25 mouse cellular contexts compared by ENCODE assay signal in genomic region chr7:43843801-43844200, GRCm38 (mm10). TPM values are rescaled to one million over a fixed set of nuclear protein-coding genes. Genes with fewer than 3 reads are reported as not detected.
DNase-seq lines count a peak whose midpoint lies in the region; ATAC-seq and TF ChIP-seq lines count a peak whose summit lies in the region.
"Had no signal": no experiment of that assay in that cellular context is flagged by ENCODE, and none has a peak within 500 bp of the region (broad histone marks: within the 10 kb centered on the region; RNA-seq: fewer than 3 reads in every experiment).

No protein-coding gene starts in this region.

- no peak overlapping the region for H3K4me2 ChIP-seq in embryonic facial prominence, embryonic 12.5 days (replicated peaks)
- H3K4me2 ChIP-seq in stomach, embryonic 16.5 days (ENCODE audit: low read depth, low read length), result no peak overlapping the region
- no peak overlapping the region for H3K4me2 ChIP-seq in stomach, postnatal 0 days (replicated peaks; ENCODE audit: low read depth)
- no peak overlapping the region for H3K4me2 ChIP-seq in embryonic facial prominence, embryonic 15.5 days (replicated peaks)
- H3K4me2 ChIP-seq: embryonic facial prominence, embryonic 13.5 days; forebrain, embryonic 13.5 days; forebrain, embryonic 15.5 days had no signal

- H3K4me1 ChIP-seq in embryonic facial prominence, embryonic 12.5 days, result no peaks in the 10 kb centered on the region
- H3K4me1 ChIP-seq in embryonic facial prominence, embryonic 10.5 days, result no peaks in the 10 kb centered on the region
- no peaks in the 10 kb centered on the region for H3K4me1 ChIP-seq in stomach, embryonic 16.5 days (ENCODE audit: control insufficient read depth, insufficient read depth, low read length)
- no peaks in the 10 kb centered on the region for H3K4me1 ChIP-seq in stomach, postnatal 0 days (replicated peaks; ENCODE audit: control insufficient read depth, insufficient read depth)
- no peaks in the 10 kb centered on the region for H3K4me1 ChIP-seq in embryonic facial prominence, embryonic 15.5 days
- H3K4me1 ChIP-seq: embryonic facial prominence, embryonic 13.5 days; forebrain, embryonic 13.5 days; forebrain, embryonic 15.5 days had no signal

- H3K36me3 ChIP-seq in embryonic facial prominence, embryonic 12.5 days, result no peaks in the 10 kb centered on the region
- H3K36me3 ChIP-seq in embryonic facial prominence, embryonic 10.5 days (replicated peaks), result no peaks in the 10 kb centered on the region
- no peaks in the 10 kb centered on the region for H3K36me3 ChIP-seq in stomach, embryonic 16.5 days (ENCODE audit: control insufficient read depth, insufficient read depth, low read length)
- no peaks in the 10 kb centered on the region for H3K36me3 ChIP-seq in stomach, postnatal 0 days (ENCODE audit: control insufficient read depth, insufficient read depth, low read length)
- no peaks in the 10 kb centered on the region for H3K36me3 ChIP-seq in embryonic facial prominence, embryonic 15.5 days
- H3K36me3 ChIP-seq: embryonic facial prominence, embryonic 13.5 days; forebrain, embryonic 15.5 days; G1E had no signal

- 84% methylated on average over 4 of the region's 4 CpGs for WGBS in embryonic facial prominence, embryonic 12.5 days
- 89% methylated on average over 4 of the region's 4 CpGs for WGBS in embryonic facial prominence, embryonic 10.5 days
- 84% methylated on average over 4 of the region's 4 CpGs for WGBS in stomach, embryonic 16.5 days
- WGBS in stomach, postnatal 0 days, result 84% methylated on average over 4 of the region's 4 CpGs
- 77% methylated on average over 4 of the region's 4 CpGs for WGBS in embryonic facial prominence, embryonic 15.5 days

- no peak overlapping the region for H3K9ac ChIP-seq in embryonic facial prominence, embryonic 12.5 days
- H3K9ac ChIP-seq in stomach, embryonic 16.5 days (ENCODE audit: low read length), result no peak overlapping the region
- no peak overlapping the region for H3K9ac ChIP-seq in stomach, postnatal 0 days (ENCODE audit: low read length)
- H3K9ac ChIP-seq in embryonic facial prominence, embryonic 15.5 days, result no peak overlapping the region
- H3K9ac ChIP-seq: embryonic facial prominence, embryonic 13.5 days; forebrain, embryonic 13.5 days; forebrain, embryonic 15.5 days; forebrain, postnatal 0 days had no signal

- no peak for DNase-seq in embryonic facial prominence, embryonic 10.5 days (ENCODE audit: low spot score)
- DNase-seq in stomach, postnatal 0 days (ENCODE audit: low spot score), result no peak
- no peak for DNase-seq in kidney, postnatal 36 days
- DNase-seq: adrenal gland, adult 8-10 months; adrenal gland, postnatal 14 days; adrenal gland, postnatal 36 days; B cell, adult 2 months; cerebellum, adult 11-12 months; cerebellum, adult 2 months; cerebellum, adult 9-10 months; cerebellum, postnatal 10 days; cerebellum, postnatal 25 days; forebrain, postnatal 0 days had no signal

- H3K27ac ChIP-seq in embryonic facial prominence, embryonic 12.5 days, result no peak overlapping the region
- no peak overlapping the region for H3K27ac ChIP-seq in embryonic facial prominence, embryonic 10.5 days (replicated peaks)
- H3K27ac ChIP-seq in stomach, embryonic 16.5 days (ENCODE audit: low read length), result no peak overlapping the region
- H3K27ac ChIP-seq in stomach, postnatal 0 days (replicated peaks), result no peak overlapping the region
- H3K27ac ChIP-seq in embryonic facial prominence, embryonic 15.5 days (replicated peaks), result no peak overlapping the region
- H3K27ac ChIP-seq: embryonic facial prominence, embryonic 13.5 days; forebrain, embryonic 13.5 days; forebrain, embryonic 15.5 days had no signal

- no peak for TF ChIP-seq EP300 in stomach, postnatal 0 days (optimal IDR thresholded peaks at IDR 0.05)

- ATAC-seq in embryonic facial prominence, embryonic 12.5 days (ENCODE audit: insufficient number of reproducible peaks, insufficient read depth, low FRiP score, low TSS enrichment), result 0 out of 2 replicates have a peak, but pooled peaks have one; percentile 47
- ATAC-seq in stomach, embryonic 16.5 days (ENCODE audit: insufficient read depth, low FRiP score), result 0 out of 2 replicates have a peak, but pooled peaks have one; percentile 25
- ATAC-seq in stomach, postnatal 0 days (ENCODE audit: low FRiP score, low TSS enrichment), result no peak
- ATAC-seq in embryonic facial prominence, embryonic 15.5 days (ENCODE audit: insufficient number of reproducible peaks, low FRiP score, low TSS enrichment, low read depth), result 0 out of 2 replicates have a peak, but pooled peaks have one; percentile 17
- ATAC-seq: activated CD4-positive, CD25-positive, alpha-beta regulatory T cell, adult 4 months; CD4-positive, CD25-positive, alpha-beta regulatory T cell, adult 4 months; forebrain, embryonic 13.5 days; forebrain, embryonic 15.5 days; forebrain, postnatal 0 days; Patski had no signal

- no peaks in the 10 kb centered on the region for H3K27me3 ChIP-seq in embryonic facial prominence, embryonic 12.5 days
- no peaks in the 10 kb centered on the region for H3K27me3 ChIP-seq in embryonic facial prominence, embryonic 10.5 days (replicated peaks; ENCODE audit: low read depth, poor library complexity, severe bottlenecking)
- no peaks in the 10 kb centered on the region for H3K27me3 ChIP-seq in stomach, embryonic 16.5 days (ENCODE audit: control insufficient read depth, insufficient read depth, low read length)
- H3K27me3 ChIP-seq in stomach, postnatal 0 days (ENCODE audit: control insufficient read depth, insufficient read depth, low read length), result no peaks in the 10 kb centered on the region
- no peaks in the 10 kb centered on the region for H3K27me3 ChIP-seq in embryonic facial prominence, embryonic 15.5 days
- H3K27me3 ChIP-seq: embryonic facial prominence, embryonic 13.5 days; forebrain, embryonic 13.5 days; forebrain, embryonic 15.5 days; Patski had no signal

- TF ChIP-seq CTCF in stomach, postnatal 0 days (IDR thresholded peaks at IDR 0.05; ENCODE audit: low read depth), result no peak

- no peaks in the 10 kb centered on the region for H3K9me3 ChIP-seq in embryonic facial prominence, embryonic 12.5 days
- no peaks in the 10 kb centered on the region for H3K9me3 ChIP-seq in embryonic facial prominence, embryonic 10.5 days
- H3K9me3 ChIP-seq in stomach, embryonic 16.5 days (replicated peaks; ENCODE audit: control insufficient read depth, low read length), result no peaks in the 10 kb centered on the region
- H3K9me3 ChIP-seq in stomach, postnatal 0 days (ENCODE audit: control insufficient read depth, low read length), result no peaks in the 10 kb centered on the region
- H3K9me3 ChIP-seq in embryonic facial prominence, embryonic 15.5 days (replicated peaks), result no peaks in the 10 kb centered on the region
- H3K9me3 ChIP-seq: embryonic facial prominence, embryonic 13.5 days; forebrain, embryonic 13.5 days; forebrain, embryonic 15.5 days; G1E had no signal

- H3K4me3 ChIP-seq in embryonic facial prominence, embryonic 12.5 days, result no peak overlapping the region
- no peak overlapping the region for H3K4me3 ChIP-seq in embryonic facial prominence, embryonic 10.5 days
- H3K4me3 ChIP-seq in stomach, embryonic 16.5 days (replicated peaks; ENCODE audit: low read length), result no peak overlapping the region
- H3K4me3 ChIP-seq in stomach, postnatal 0 days (ENCODE audit: low read depth, low read length), result no peak overlapping the region
- no peak overlapping the region for H3K4me3 ChIP-seq in embryonic facial prominence, embryonic 15.5 days (replicated peaks)
- H3K4me3 ChIP-seq: embryonic facial prominence, embryonic 13.5 days; forebrain, embryonic 13.5 days; forebrain, embryonic 15.5 days had no signal

RNA-seq across cellular contexts. Expression of gene Klk5, which starts 2.0 kb away (rescaled TPM):
- polyA plus RNA-seq in embryonic facial prominence, embryonic 12.5 days (2016; fragmentation: Nextera tagmentation; extraction: Ambion mirVana), result 0.18 TPM in 1 of 2 replicates, not detected in the other
- not detected in 2 replicates for polyA plus RNA-seq in embryonic facial prominence, embryonic 10.5 days (2016; fragmentation: Nextera tagmentation; extraction: Ambion mirVana)
- 0.10 TPM in 1 of 2 replicates, not detected in the other for polyA plus RNA-seq in stomach, embryonic 16.5 days (2015; fragmentation: Nextera tagmentation; extraction: Ambion mirVana)
- polyA plus RNA-seq in stomach, postnatal 0 days (2015; fragmentation: Nextera tagmentation; extraction: Ambion mirVana), result 74.9 and 79.6 TPM in 2 replicates
- 19.3 and 23.5 TPM in 2 replicates for polyA plus RNA-seq in embryonic facial prominence, embryonic 15.5 days (2015; fragmentation: Nextera tagmentation; extraction: Ambion mirVana)
- polyA plus RNA-seq: activated CD4-positive, CD25-positive, alpha-beta regulatory T cell, adult 4 months; CD4-positive, CD25-positive, alpha-beta regulatory T cell, adult 4 months; cerebellum, adult 2 months; cortical plate, adult 2 months; forebrain, embryonic 13.5 days; forebrain, embryonic 15.5 days; forebrain, postnatal 0 days; G1E; Patski had no signal

RNA-seq across cellular contexts. Expression of gene Klk6, which starts 19.5 kb away (rescaled TPM):
- 0.20 and 0.24 TPM in 2 replicates for polyA plus RNA-seq in embryonic facial prominence, embryonic 12.5 days (2016; fragmentation: Nextera tagmentation; extraction: Ambion mirVana)
- polyA plus RNA-seq in embryonic facial prominence, embryonic 10.5 days (2016; fragmentation: Nextera tagmentation; extraction: Ambion mirVana), result not detected in 2 replicates
- polyA plus RNA-seq in stomach, embryonic 16.5 days (2015; fragmentation: Nextera tagmentation; extraction: Ambion mirVana), result 0.30 and 0.42 TPM in 2 replicates
- polyA plus RNA-seq in stomach, postnatal 0 days (2015; fragmentation: Nextera tagmentation; extraction: Ambion mirVana), result 11.3 and 23.9 TPM in 2 replicates
- polyA plus RNA-seq in embryonic facial prominence, embryonic 15.5 days (2015; fragmentation: Nextera tagmentation; extraction: Ambion mirVana), result 2.0 and 2.3 TPM in 2 replicates
- polyA plus RNA-seq: activated CD4-positive, CD25-positive, alpha-beta regulatory T cell, adult 4 months; CD4-positive, CD25-positive, alpha-beta regulatory T cell, adult 4 months; embryonic facial prominence, embryonic 13.5 days; forebrain, embryonic 11.5 days; forebrain, embryonic 13.5 days; forebrain, embryonic 15.5 days; forebrain, postnatal 0 days; G1E; Patski had no signal

RNA-seq across cellular contexts. Expression of gene Klk7, which starts 32.7 kb away (rescaled TPM):
- polyA plus RNA-seq in embryonic facial prominence, embryonic 12.5 days (2016; fragmentation: Nextera tagmentation; extraction: Ambion mirVana), result not detected in 2 replicates
- polyA plus RNA-seq in embryonic facial prominence, embryonic 10.5 days (2016; fragmentation: Nextera tagmentation; extraction: Ambion mirVana), result not detected in 2 replicates
- polyA plus RNA-seq in stomach, embryonic 16.5 days (2015; fragmentation: Nextera tagmentation; extraction: Ambion mirVana), result 0.22 and 0.66 TPM in 2 replicates
- 56.5 and 56.8 TPM in 2 replicates for polyA plus RNA-seq in stomach, postnatal 0 days (2015; fragmentation: Nextera tagmentation; extraction: Ambion mirVana)
- polyA plus RNA-seq in embryonic facial prominence, embryonic 15.5 days (2015; fragmentation: Nextera tagmentation; extraction: Ambion mirVana), result 16.7 and 19.1 TPM in 2 replicates
- polyA plus RNA-seq: activated CD4-positive, CD25-positive, alpha-beta regulatory T cell, adult 4 months; cerebellum, adult 2 months; cortical plate, adult 2 months; forebrain, embryonic 11.5 days; forebrain, embryonic 13.5 days; forebrain, embryonic 15.5 days; G1E; Patski had no signal

RNA-seq across cellular contexts. Expression of gene Klk4, which starts 37.2 kb away (rescaled TPM):
- 0.38 TPM in 1 of 2 replicates, not detected in the other for polyA plus RNA-seq in embryonic facial prominence, embryonic 12.5 days (2016; fragmentation: Nextera tagmentation; extraction: Ambion mirVana)
- polyA plus RNA-seq in embryonic facial prominence, embryonic 10.5 days (2016; fragmentation: Nextera tagmentation; extraction: Ambion mirVana), result not detected in 2 replicates
- polyA plus RNA-seq in stomach, embryonic 16.5 days (2015; fragmentation: Nextera tagmentation; extraction: Ambion mirVana), result 0.18 TPM in 1 of 2 replicates, not detected in the other
- not detected in 2 replicates for polyA plus RNA-seq in stomach, postnatal 0 days (2015; fragmentation: Nextera tagmentation; extraction: Ambion mirVana)
- polyA plus RNA-seq in embryonic facial prominence, embryonic 15.5 days (2015; fragmentation: Nextera tagmentation; extraction: Ambion mirVana), result 0.13 and 0.21 TPM in 2 replicates
- polyA plus RNA-seq: activated CD4-positive, CD25-positive, alpha-beta regulatory T cell, adult 4 months; CD4-positive, CD25-positive, alpha-beta regulatory T cell, adult 4 months; cerebellum, adult 2 months; cortical plate, adult 2 months; forebrain, embryonic 11.5 days; forebrain, embryonic 13.5 days; G1E; Patski had no signal

RNA-seq across cellular contexts. Expression of gene Klk8, which starts 46.4 kb away (rescaled TPM):
- polyA plus RNA-seq in embryonic facial prominence, embryonic 12.5 days (2016; fragmentation: Nextera tagmentation; extraction: Ambion mirVana), result 14.5 and 17.2 TPM in 2 replicates
- polyA plus RNA-seq in embryonic facial prominence, embryonic 10.5 days (2016; fragmentation: Nextera tagmentation; extraction: Ambion mirVana), result 17.5 and 17.9 TPM in 2 replicates
- polyA plus RNA-seq in stomach, embryonic 16.5 days (2015; fragmentation: Nextera tagmentation; extraction: Ambion mirVana), result 31.0 and 55.1 TPM in 2 replicates
- 139 and 155 TPM in 2 replicates for polyA plus RNA-seq in stomach, postnatal 0 days (2015; fragmentation: Nextera tagmentation; extraction: Ambion mirVana)
- polyA plus RNA-seq in embryonic facial prominence, embryonic 15.5 days (2015; fragmentation: Nextera tagmentation; extraction: Ambion mirVana), result 65.3 and 67.5 TPM in 2 replicates
- polyA plus RNA-seq: G1E, Patski had no signal

Comparison
In these comparisons a context has a peak if more than half of its experiments do, and no peak if none do; other contexts are left out.
1. RNA of gene Klk5, which starts 2.0 kb away (polyA plus RNA-seq): 74.9 to 79.6 TPM in stomach, postnatal 0 days and 19.3 to 23.5 TPM in embryonic facial prominence, embryonic 15.5 days; 0.10 TPM in stomach, embryonic 16.5 days, 0.18 TPM in embryonic facial prominence, embryonic 12.5 days and not detected in embryonic facial prominence, embryonic 10.5 days; every median in the first group is over 10 times any median in the second.
2. RNA of gene Klk7, which starts 32.7 kb away (polyA plus RNA-seq): 56.5 to 56.8 TPM in stomach, postnatal 0 days and 16.7 to 19.1 TPM in embryonic facial prominence, embryonic 15.5 days; 0.22 to 0.66 TPM in stomach, embryonic 16.5 days, not detected in embryonic facial prominence, embryonic 10.5 days and not detected in embryonic facial prominence, embryonic 12.5 days; every median in the first group is over 10 times any median in the second.